Mouse (Mus musculus) forebrain, embryonic 16.5 days (tissue): ENCODE measurements around the gene Zfp473. TPM values are rescaled to one million over a fixed set of nuclear protein-coding genes. Genes with fewer than 3 reads are reported as not detected.

ENCODE experiments used
- ATAC-seq: fragments of 200-750 bp; cut with Nextera tagmentation; 2 replicates; pipeline ENCODE4 v1.8.0; 2017; ENCODE audit warnings: mild to moderate bottlenecking, moderate library complexity
- H3K27ac ChIP-seq: fragments of 300-500 bp; sonication (generic); 2 replicates; pipeline ENCODE4 v1.5.1; 2014; ENCODE audit warnings: low read length, control low read depth
- H3K27me3 ChIP-seq: fragments of 300-500 bp; sonication (generic); replicated peaks from 2 replicates; pipeline ENCODE4 v1.6.1; 2014; ENCODE audit warnings: low read length; ENCODE audit not compliant: control insufficient read depth, insufficient read depth
- H3K36me3 ChIP-seq: fragments of 300-500 bp; sonication (generic); 2 replicates; pipeline ENCODE4 v1.6.1; 2014; ENCODE audit not compliant: control insufficient read depth, insufficient read depth
- H3K4me1 ChIP-seq: fragments of 300-500 bp; sonication (generic); replicated peaks from 2 replicates; pipeline ENCODE4 v1.6.1; 2014; ENCODE audit warnings: low read length; ENCODE audit not compliant: control insufficient read depth, insufficient read depth
- H3K4me2 ChIP-seq: fragments of 300-500 bp; sonication (generic); 2 replicates; pipeline ENCODE4 v1.6.1; 2014; ENCODE audit warnings: mild to moderate bottlenecking, low read length, control low read depth
- H3K4me3 ChIP-seq: fragments of 300-500 bp; sonication (generic); replicated peaks from 2 replicates; pipeline ENCODE4 v1.5.1; 2014; ENCODE audit warnings: mild to moderate bottlenecking, low read length, control low read depth
- H3K9ac ChIP-seq: fragments of 300-500 bp; sonication (generic); replicated peaks from 2 replicates; pipeline ENCODE4 v1.6.1; 2014; ENCODE audit warnings: low read depth, low read length, control low read depth
- H3K9me3 ChIP-seq: fragments of 300-500 bp; sonication (generic); 2 replicates; pipeline ENCODE4 v1.6.1; 2016; ENCODE audit warnings: low read length; ENCODE audit not compliant: control insufficient read depth
- WGBS: fragments of 180-500 bp; shearing (Covaris S2); extraction: QIAGEN DNeasy Blood & Tissue Kit; methylation state at CpG from one replicate; pipeline ENCODE4 v1.1.7; 2014; 5-methylcytosine and 5-hydroxymethylcytosine counted together
- polyA plus RNA-seq: library from polyadenylated mRNA; unstranded; fragments of >200 nt; fragmentation: Nextera tagmentation; extraction: Ambion mirVana; gene quantifications from 2 replicates; pipeline ENCODE4 v1.2.1, GENCODE M21; 2015

Zfp473 gene
- polyA plus RNA-seq, 1 experiment from 2014 or later: 1.1 TPM

- no peak overlapping the region for H3K4me2 ChIP-seq
- no peaks in the 10 kb centered on the region for H3K9me3 ChIP-seq
- H3K4me1 ChIP-seq: 0 out of 2 replicates have a peak, but pooled peaks cover 2% of the 10 kb centered on the region
- H3K9ac ChIP-seq: no peak overlapping the region
- H3K36me3 ChIP-seq: no peaks in the 10 kb centered on the region
- WGBS: 57% methylated on average over 3 of the region's 3 CpGs
- no peaks in the 10 kb centered on the region for H3K27me3 ChIP-seq
- H3K4me3 ChIP-seq: no peak overlapping the region
- ATAC-seq: no peak
- no peak overlapping the region for H3K27ac ChIP-seq
These were observed 46.5 kb downstream of the Zfp473 start for GRCm38 (mm10) chr7:44704363-44704762.

GRCm38 (mm10) chr7:44702985-44703384 lies 47.9 kb downstream of the Zfp473 start:
- WGBS: 84% methylated on average over 8 of the region's 8 CpGs
- H3K4me2 ChIP-seq: no peak overlapping the region

GRCm38 (mm10) chr7:44701921-44702320 lies 48.9 kb downstream of the Zfp473 start:
- Histone ChIP-seq H3K27ac (no peak overlapping the region), H3K9me3 (no peaks in the 10 kb centered on the region), H3K4me1 (peaks cover 8% of the 10 kb centered on the region), H3K27me3 (no peaks in the 10 kb centered on the region), H3K4me3 (no peak overlapping the region), H3K4me2 (no peak overlapping the region), H3K36me3 (no peaks in the 10 kb centered on the region), H3K9ac (no peak overlapping the region)
- WGBS: 5% methylated on average over 6 of the region's 6 CpGs
- ATAC-seq: 0 out of 2 replicates have a peak, but pooled peaks have one; percentile 26

More at GRCm38 (mm10) chr7:44702985-44703384, 47.9 kb downstream of the Zfp473 start:
- no peak overlapping the region for H3K27ac ChIP-seq
- no peak for ATAC-seq
- no peak overlapping the region for H3K4me3 ChIP-seq
- no peaks in the 10 kb centered on the region for H3K9me3 ChIP-seq
- 0 out of 2 replicates have a peak, but pooled peaks cover 2% of the 10 kb centered on the region for H3K4me1 ChIP-seq
- H3K36me3 ChIP-seq: no peaks in the 10 kb centered on the region
- no peaks in the 10 kb centered on the region for H3K27me3 ChIP-seq
- H3K9ac ChIP-seq: no peak overlapping the region

- Histone ChIP-seq H3K4me1 (peaks cover 8% of the 10 kb centered on the region), H3K9ac (no peak overlapping the region), H3K4me3 (no peak overlapping the region), H3K4me2 (no peak overlapping the region), H3K27me3 (no peaks in the 10 kb centered on the region), H3K27ac (no peak overlapping the region), H3K9me3 (no peaks in the 10 kb centered on the region), H3K36me3 (no peaks in the 10 kb centered on the region)
- ATAC-seq: no peak
- WGBS: 64% methylated on average over 7 of the region's 7 CpGs
These were observed 52.9 kb downstream of the Zfp473 start for GRCm38 (mm10) chr7:44697980-44698379.

GRCm38 (mm10) chr7:44697191-44697710 lies 53.6 kb downstream of the Zfp473 start:
- H3K9ac ChIP-seq: no peak overlapping the region
- H3K9me3 ChIP-seq: no peaks in the 10 kb centered on the region
- no peaks in the 10 kb centered on the region for H3K36me3 ChIP-seq
- whole genome bisulfite sequencing: 13% methylated on average over 20 of the region's 20 CpGs
- no peak overlapping the region for H3K4me3 ChIP-seq
- ATAC-seq: no peak
- H3K4me1 ChIP-seq: peaks cover 8% of the 10 kb centered on the region
- H3K4me2 ChIP-seq: 0 out of 2 replicates have a peak overlapping the region, but pooled peaks have one; percentile 9
- H3K27ac ChIP-seq: no peak overlapping the region
- H3K27me3 ChIP-seq: no peaks in the 10 kb centered on the region

- Histone ChIP-seq H3K36me3 (no peaks in the 10 kb centered on the region), H3K9me3 (no peaks in the 10 kb centered on the region), H3K4me3 (no peak overlapping the region), H3K27me3 (no peaks in the 10 kb centered on the region), H3K4me1 (peaks cover 6% of the 10 kb centered on the region), H3K9ac (no peak overlapping the region), H3K27ac (no peak overlapping the region), H3K4me2 (no peak overlapping the region)
- 90% methylated on average over 4 of the region's 4 CpGs for WGBS
- no peak for ATAC-seq
These were observed 55.6 kb downstream of the Zfp473 start for GRCm38 (mm10) chr7:44695223-44695622.

GRCm38 (mm10) chr7:44693427-44694175 lies 57.2 kb downstream of the Zfp473 start:
- no peak overlapping the region for H3K27ac ChIP-seq
- WGBS: 80% methylated on average over 10 of the region's 10 CpGs
- H3K27me3 ChIP-seq: no peaks in the 10 kb centered on the region
- H3K9me3 ChIP-seq: no peaks in the 10 kb centered on the region
- H3K9ac ChIP-seq: no peak overlapping the region
- H3K4me1 ChIP-seq: peaks cover 6% of the 10 kb centered on the region
- no peak for ATAC-seq
- no peaks in the 10 kb centered on the region for H3K36me3 ChIP-seq
- no peak overlapping the region for H3K4me3 ChIP-seq
- H3K4me2 ChIP-seq: no peak overlapping the region

- WGBS: 85% methylated on average over 7 of the region's 7 CpGs
- ATAC-seq: no peak
These were observed 61.5 kb downstream of the Zfp473 start for GRCm38 (mm10) chr7:44689331-44689730.

GRCm38 (mm10) chr7:44688890-44689289 lies 62.0 kb downstream of the Zfp473 start:
- H3K4me2 ChIP-seq: no peak overlapping the region
- H3K4me3 ChIP-seq: no peak overlapping the region
- H3K9me3 ChIP-seq: no peaks in the 10 kb centered on the region
- H3K4me1 ChIP-seq: no peaks in the 10 kb centered on the region; the same call in 1 of the 2 replicates
- H3K36me3 ChIP-seq: no peaks in the 10 kb centered on the region
- WGBS: 75% methylated on average over 3 of the region's 3 CpGs
- no peaks in the 10 kb centered on the region for H3K27me3 ChIP-seq
- H3K27ac ChIP-seq: no peak overlapping the region
- no peak overlapping the region for H3K9ac ChIP-seq
- no peak for ATAC-seq

More at GRCm38 (mm10) chr7:44689331-44689730, 61.5 kb downstream of the Zfp473 start:
- no peaks in the 10 kb centered on the region for H3K9me3 ChIP-seq
- no peaks in the 10 kb centered on the region for H3K36me3 ChIP-seq
- no peak overlapping the region for H3K27ac ChIP-seq
- H3K4me1 ChIP-seq: no peaks in the 10 kb centered on the region; the same call in 1 of the 2 replicates
- H3K27me3 ChIP-seq: no peaks in the 10 kb centered on the region
- H3K4me2 ChIP-seq: no peak overlapping the region
- no peak overlapping the region for H3K4me3 ChIP-seq
- no peak overlapping the region for H3K9ac ChIP-seq
